Mouse (Mus musculus) cerebellum, postnatal 25 days (tissue): ENCODE measurements around the gene Nit2.
A peak's percentile ranks its signal among the peaks of the same experiment; 100 is the strongest.

Experiments used
- DNase-seq, 2 experiments: peaks; one replicate each; pipeline ENCODE4 v3.0.0; 2021; ENCODE audit warnings: mixed read lengths in 2 of 2

Nit2 gene

DNA sequence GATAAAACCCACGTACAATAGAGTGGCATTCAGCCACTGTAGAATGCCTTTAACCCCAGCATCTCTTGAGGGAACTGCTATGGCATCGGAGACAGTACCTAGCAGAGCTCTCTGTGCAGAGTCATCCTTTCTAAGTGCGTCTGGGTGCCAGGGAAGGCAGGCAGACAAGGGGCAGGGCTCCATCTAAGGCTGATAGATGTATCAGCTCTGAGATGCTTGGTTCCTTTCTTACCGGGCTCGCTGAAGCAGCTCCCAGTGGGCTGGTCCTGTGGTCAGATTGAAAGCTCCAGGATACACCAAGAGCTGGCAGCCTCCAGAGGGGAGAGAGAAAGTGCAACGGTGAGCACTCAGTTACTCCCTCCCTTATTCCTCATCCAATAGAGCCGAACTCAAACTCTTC is 7.3 kb downstream of the Nit2 start:
- no peak for DNase-seq

GRCm38 (mm10) chr16:57157728-57158127 is 9.4 kb downstream of the Nit2 start:
- no peak for DNase-seq

DNA sequence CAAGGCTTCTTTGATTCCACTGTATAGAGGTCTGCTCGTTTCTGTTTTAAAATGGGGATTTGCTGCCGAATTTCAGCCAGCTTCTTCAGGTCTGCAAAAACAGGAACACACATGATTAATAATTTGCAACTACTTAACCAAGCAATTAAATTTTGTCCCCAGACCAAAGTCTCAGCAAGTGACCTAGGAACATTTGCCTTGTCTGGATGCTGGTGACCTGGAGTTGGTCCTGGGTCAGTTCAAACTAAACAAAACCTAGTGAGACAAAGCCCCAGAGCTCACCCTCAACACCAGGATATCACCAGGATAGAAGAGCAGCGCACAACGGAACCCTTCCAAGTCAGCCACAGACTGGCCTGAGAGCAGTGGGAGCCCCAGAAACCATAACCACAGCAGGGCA is 10.1 kb downstream of the Nit2 start:
- no peak for DNase-seq

DNA sequence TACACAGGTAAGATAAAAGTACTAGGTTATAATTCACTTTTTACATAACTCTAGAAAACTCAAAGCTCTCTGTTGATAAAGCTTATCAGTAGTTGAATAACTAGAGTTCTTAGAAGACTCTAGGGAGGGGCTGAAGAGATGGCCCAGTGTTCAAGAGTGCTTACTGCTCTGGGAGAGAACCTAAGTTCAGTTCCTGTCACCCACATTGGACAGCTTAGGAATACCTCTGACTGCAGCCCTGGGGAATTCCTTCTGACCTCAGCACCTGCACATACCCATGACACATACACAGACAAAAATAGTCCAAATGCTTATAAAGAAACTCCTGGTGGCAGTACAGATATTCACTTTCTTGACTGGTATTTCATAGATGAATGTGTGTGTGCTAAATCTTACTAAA is 11.2 kb downstream of the Nit2 start:
- no peak for DNase-seq

GRCm38 (mm10) chr16:57151437-57151836 is 15.7 kb downstream of the Nit2 start:
- DNase-seq: no peak

DNA sequence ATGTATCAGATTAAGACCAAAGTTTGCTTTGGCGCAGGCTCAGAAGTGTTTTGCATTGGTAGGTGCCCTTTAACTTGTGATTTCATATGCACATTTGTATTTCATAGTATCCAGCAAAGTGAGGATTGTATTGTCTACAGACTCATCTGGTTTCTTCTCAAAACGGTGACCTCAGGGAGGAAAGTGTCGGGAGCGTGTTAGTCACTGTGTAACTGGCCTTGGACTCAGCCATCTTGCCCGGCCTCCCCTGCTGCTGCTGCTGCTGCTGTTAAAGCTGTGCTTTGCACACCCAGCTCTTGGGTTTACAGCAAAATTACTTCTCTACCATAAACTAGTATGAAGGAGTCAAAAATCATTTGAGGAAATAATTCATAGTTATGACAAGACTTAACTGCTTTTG is 22.4 kb downstream of the Nit2 start:
- no peak for DNase-seq

GRCm38 (mm10) chr16:57133611-57134010 is 33.5 kb downstream of the Nit2 start:
- no peak for DNase-seq

- DNase-seq: no peak
Measured at GRCm38 (mm10) chr16:57132326-57132725, 34.8 kb downstream of the Nit2 start.

DNA sequence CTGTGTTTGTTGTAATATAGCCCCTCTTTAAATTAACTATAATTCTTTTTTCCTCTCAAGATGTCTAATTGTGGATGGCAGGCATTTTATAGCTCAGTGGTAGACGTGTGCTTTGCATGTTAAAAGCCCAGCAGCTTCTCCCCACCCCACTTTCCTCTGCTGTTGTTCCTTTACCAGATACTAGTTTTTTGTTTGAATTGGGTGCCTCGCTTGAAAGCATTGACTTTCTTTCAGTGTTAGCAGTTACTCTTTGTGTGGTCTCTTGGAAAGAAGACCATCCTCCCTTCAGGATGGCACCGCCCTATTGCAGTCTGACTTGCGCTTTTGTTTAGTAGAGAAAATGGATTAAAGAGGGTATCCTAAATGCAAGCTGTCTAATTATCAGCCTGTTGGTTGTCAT is 35.6 kb downstream of the Nit2 start:
- DNase-seq: no peak

DNA sequence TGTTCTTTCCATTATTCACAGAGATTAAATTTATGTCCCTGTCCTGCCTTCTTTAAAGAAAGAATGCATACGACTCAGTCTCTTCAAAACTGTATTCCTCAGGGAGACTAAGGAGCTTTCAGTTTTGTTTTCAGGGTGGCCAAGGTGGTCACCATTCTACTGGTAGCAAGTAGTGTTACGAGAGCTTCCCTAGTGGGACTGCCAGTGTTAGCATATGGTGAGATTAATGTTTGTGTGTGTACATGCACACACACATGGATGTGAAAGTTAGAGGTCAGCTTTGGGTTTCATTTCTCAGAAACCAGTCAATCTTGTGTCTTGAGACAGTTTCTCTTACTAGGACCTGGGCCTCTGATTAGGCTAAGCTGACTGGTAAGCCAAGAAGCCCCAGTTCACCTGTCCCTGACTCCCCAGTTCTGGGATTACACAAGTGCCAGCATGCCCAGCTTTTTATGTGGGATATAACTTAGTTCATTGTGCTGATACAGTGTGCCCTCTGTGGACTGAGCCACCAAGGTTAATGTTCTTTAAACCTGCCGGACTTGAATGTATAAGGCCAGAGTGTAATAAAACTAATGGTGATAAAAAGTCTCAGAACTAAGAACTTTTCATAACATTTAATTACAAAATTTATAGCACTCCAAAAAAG is 36.3 kb downstream of the Nit2 start:
- DNase-seq: no peak

DNA sequence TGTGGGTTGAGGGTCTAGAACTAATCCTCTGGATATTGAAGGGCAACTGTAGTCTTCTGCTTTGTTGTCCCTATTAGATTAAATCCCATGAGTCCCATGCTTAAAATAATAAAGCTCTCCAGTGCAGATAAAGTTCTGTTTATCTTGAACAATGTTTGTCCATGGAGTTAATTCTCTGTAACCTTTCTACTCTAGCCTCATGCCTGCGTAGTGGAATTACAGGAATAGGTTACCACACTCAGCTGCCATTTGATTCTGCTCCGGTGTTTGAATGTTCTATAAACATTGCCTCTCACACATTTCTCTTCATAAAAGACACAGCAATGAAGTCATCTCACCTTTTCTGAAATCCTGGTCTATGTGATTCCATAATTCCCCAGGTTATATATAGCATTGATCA is 39.3 kb downstream of the Nit2 start:
- DNase-seq: no peak

GRCm38 (mm10) chr16:57126268-57126667 is 40.9 kb downstream of the Nit2 start:
- no peak for DNase-seq

DNA sequence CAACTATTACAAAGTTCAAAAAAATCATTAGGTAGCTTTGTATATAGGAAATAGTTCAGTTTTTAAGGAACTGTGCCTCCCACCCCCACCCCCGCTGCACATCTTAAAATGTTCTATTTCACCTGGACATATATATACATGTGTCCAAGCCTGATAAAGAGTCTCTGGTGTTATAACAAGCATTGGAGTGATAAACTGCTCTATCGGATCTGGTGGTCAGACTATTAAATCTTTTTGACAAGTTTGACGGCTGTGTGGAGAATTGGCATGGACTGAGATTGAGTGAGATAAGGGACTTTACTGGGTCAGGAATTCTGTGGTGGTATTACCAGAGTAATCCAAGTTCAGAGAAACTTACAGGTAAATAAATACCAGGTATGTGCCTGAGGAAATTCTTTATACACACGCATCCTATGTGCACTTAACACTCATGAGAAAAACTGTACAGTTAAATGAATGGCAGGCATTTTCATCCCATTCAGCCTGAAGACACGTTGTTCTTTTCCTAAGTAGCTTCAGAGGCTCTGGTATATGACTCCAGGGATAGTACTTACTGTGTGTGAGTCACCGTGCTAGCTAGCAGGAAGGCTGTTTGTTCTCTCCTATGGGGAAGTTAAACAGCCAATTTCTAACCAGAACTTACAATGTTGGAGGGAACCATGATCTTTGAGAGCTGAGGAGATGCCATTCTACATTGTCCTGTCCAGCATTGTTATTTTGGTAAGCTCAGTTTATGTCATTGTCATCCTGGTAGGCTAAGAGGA is 44.3 kb downstream of the Nit2 start:
- DNase-seq: no peak

GRCm38 (mm10) chr16:57121816-57122415 is 45.2 kb downstream of the Nit2 start:
- no peak for DNase-seq

GRCm38 (mm10) chr16:57120913-57121815 is 46.0 kb downstream of the Nit2 start, which contains the start of gene Tomm70a:
Gene Tomm70a, plus strand, starts transcription at chr16:57121703.
- DNase-seq: peak; percentile 95 to 97

GRCm38 (mm10) chr16:57117562-57117961 is 49.6 kb downstream of the Nit2 start:
- DNase-seq: no peak

- no peak for DNase-seq
Measured at GRCm38 (mm10) chr16:57116066-57116465, 51.1 kb downstream of the Nit2 start.
